Mouse (Mus musculus) kidney, postnatal 0 days (tissue): ENCODE measurements around the gene Padi1. TPM values are rescaled to one million over a fixed set of nuclear protein-coding genes. Genes with fewer than 3 reads are reported as not detected.
A peak's percentile ranks its signal among the peaks of the same experiment; 100 is the strongest.

ENCODE experiments used
- ATAC-seq: fragments of 200-750 bp; cut with Nextera tagmentation; replicated peaks from 2 replicates; pipeline ENCODE4 v1.8.0; 2017; ENCODE audit warnings: low read depth, moderate number of reproducible peaks, moderate TSS enrichment, moderate library complexity; ENCODE audit not compliant: low FRiP score
- DNase-seq: peaks from one replicate; pipeline ENCODE4 v3.0.0-alpha.2; 2016; ENCODE audit warnings: low spot score
- H3K27ac ChIP-seq: fragments of 300-500 bp; sonication (generic); 2 replicates; pipeline ENCODE4 v1.5.1; 2014; ENCODE audit warnings: mild to moderate bottlenecking
- H3K27me3 ChIP-seq: fragments of 300-500 bp; sonication (generic); 2 replicates; pipeline ENCODE4 v1.6.1; 2014; ENCODE audit warnings: low read length, mixed read lengths; ENCODE audit not compliant: insufficient read depth
- H3K36me3 ChIP-seq: fragments of 300-500 bp; sonication (generic); 2 replicates; pipeline ENCODE4 v1.6.1; 2014; ENCODE audit warnings: low read length, mixed read lengths; ENCODE audit not compliant: insufficient read depth
- H3K4me1 ChIP-seq: fragments of 300-500 bp; sonication (generic); replicated peaks from 2 replicates; pipeline ENCODE4 v1.6.1; 2014; ENCODE audit warnings: antibody characterized with exemption, low read length, mixed read lengths; ENCODE audit not compliant: insufficient read depth
- H3K4me2 ChIP-seq: fragments of 300-500 bp; sonication (generic); 2 replicates; pipeline ENCODE4 v1.6.1; 2014; ENCODE audit warnings: mild to moderate bottlenecking, low read length, moderate library complexity, mixed read lengths
- H3K4me3 ChIP-seq: fragments of 300-500 bp; sonication (generic); replicated peaks from 2 replicates; pipeline ENCODE4 v1.5.1; 2014; ENCODE audit warnings: low read depth, low read length
- H3K9ac ChIP-seq: fragments of 300-500 bp; sonication (generic); 2 replicates; pipeline ENCODE4 v1.6.1; 2014; ENCODE audit warnings: low read depth, low read length
- H3K9me3 ChIP-seq: fragments of 300-500 bp; sonication (generic); replicated peaks from 2 replicates; pipeline ENCODE4 v1.6.1; 2016; ENCODE audit warnings: low read length, inconsistent platforms, mixed read lengths
- CTCF ChIP-seq: IDR thresholded peaks from 2 replicates; pipeline ENCODE4 v1.5.1; 2016; ENCODE audit warnings: antibody characterized with exemption, low read depth, mild to moderate bottlenecking, moderate library complexity
- WGBS: fragments of 180-500 bp; shearing (Covaris S2); extraction: QIAGEN DNeasy Blood & Tissue Kit; methylation state at CpG from one replicate; pipeline ENCODE4 v1.1.7; 2014; 5-methylcytosine and 5-hydroxymethylcytosine counted together
- polyA plus RNA-seq: library from polyadenylated mRNA; unstranded; fragments of >200 nt; fragmentation: Nextera tagmentation; extraction: Ambion mirVana; gene quantifications from 2 replicates; pipeline ENCODE4 v1.2.1, GENCODE M21; 2015

The Padi1 gene
- polyA plus RNA-seq, 1 experiment from 2014 or later = 0.28 TPM

DNA sequence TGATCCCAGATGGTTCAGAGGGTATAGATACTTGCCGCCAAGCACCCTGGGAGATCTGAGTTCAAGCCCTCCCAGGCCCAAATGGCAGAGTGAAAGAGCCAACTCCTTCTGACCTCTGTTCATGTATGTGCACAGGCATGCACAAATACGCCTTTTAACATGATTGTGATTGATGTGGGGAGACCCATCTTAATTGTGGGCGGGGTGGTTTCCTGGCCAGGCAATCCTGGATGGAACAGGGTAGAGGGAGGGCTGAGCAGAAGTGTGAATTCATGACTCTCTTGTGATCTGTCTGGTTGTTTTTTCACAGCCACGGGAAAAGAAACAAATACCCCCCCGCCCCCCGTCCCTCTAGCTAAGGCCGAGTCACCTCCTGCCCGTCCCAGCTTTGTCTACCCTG, 12.8 kb downstream of the Padi1 start:
- whole genome bisulfite sequencing = 33% methylated on average over 8 of the region's 8 CpGs
- ATAC-seq (no peak), DNase-seq (no peak)
- H3K4me2 ChIP-seq = no peak overlapping the region
- H3K9ac ChIP-seq = no peak overlapping the region
- no peaks in the 10 kb centered on the region for H3K36me3 ChIP-seq
- H3K27me3 ChIP-seq = no peaks in the 10 kb centered on the region
- H3K4me3 ChIP-seq = no peak overlapping the region
- H3K9me3 ChIP-seq = no peaks in the 10 kb centered on the region
- no peak overlapping the region for H3K27ac ChIP-seq
- TF ChIP-seq CTCF = no peak
- peaks cover 2% of the 10 kb centered on the region; the same call in 1 of the 2 replicates for H3K4me1 ChIP-seq

DNA sequence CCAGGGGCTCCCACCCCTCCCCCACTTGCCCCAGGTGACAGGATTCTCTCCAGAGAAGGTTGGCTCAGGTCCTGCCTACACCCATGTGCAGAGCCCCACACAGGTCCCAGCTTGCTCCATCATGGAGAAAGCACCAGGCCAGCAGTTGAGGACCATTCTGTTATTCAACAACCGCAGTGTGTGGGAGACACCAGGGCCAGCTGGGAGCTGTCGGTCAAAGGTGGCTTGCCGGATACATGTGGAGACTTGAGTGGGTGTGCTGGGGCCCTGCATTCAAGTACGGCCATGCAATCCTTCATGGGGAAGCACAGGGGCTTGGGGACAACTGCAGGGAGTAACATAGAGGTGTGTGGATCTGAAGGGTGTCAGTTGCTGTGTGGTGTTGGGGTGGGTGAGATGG, 13.8 kb downstream of the Padi1 start:
- H3K27ac ChIP-seq = no peak overlapping the region
- no peak overlapping the region for H3K4me2 ChIP-seq
- no peak for TF ChIP-seq CTCF
- H3K27me3 ChIP-seq = no peaks in the 10 kb centered on the region
- peaks cover 2% of the 10 kb centered on the region; the same call in 1 of the 2 replicates for H3K4me1 ChIP-seq
- no peak overlapping the region for H3K4me3 ChIP-seq
- H3K9ac ChIP-seq = no peak overlapping the region
- WGBS = 31% methylated on average over 4 of the region's 4 CpGs
- H3K9me3 ChIP-seq = no peaks in the 10 kb centered on the region
- no peaks in the 10 kb centered on the region for H3K36me3 ChIP-seq
- no peak for ATAC-seq
- no peak for DNase-seq

DNA sequence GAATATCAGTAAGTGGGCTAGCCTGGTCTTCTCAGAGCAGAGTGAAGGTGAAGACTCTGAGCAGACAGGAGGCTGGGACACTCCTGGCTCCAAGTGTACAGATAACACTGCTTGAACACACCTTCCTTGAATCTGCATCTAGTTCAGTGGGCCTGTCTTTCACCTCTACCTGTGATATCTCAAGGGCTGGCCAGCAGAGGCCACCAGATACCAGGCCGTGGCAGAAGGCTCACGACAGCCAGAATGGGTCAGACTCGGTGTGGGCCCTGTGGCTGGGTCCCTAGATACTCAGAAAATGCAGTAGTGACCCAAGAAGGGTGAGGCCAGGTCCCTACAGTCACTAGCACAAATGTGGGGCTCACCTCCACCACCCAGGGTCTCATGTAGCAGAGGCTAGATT, 18.3 kb downstream of the Padi1 start:
- H3K36me3 ChIP-seq = no peaks in the 10 kb centered on the region
- H3K9ac ChIP-seq = no peak overlapping the region
- peak; percentile 54 for TF ChIP-seq CTCF
- WGBS = 44% methylated on average over 3 of the region's 3 CpGs
- H3K27ac ChIP-seq = no peak overlapping the region
- no peak overlapping the region for H3K4me3 ChIP-seq
- DNase-seq (no peak), ATAC-seq (no peak)
- H3K27me3 ChIP-seq = no peaks in the 10 kb centered on the region
- no peaks in the 10 kb centered on the region for H3K9me3 ChIP-seq
- H3K4me1 ChIP-seq = no peaks in the 10 kb centered on the region
- H3K4me2 ChIP-seq = no peak overlapping the region

DNA sequence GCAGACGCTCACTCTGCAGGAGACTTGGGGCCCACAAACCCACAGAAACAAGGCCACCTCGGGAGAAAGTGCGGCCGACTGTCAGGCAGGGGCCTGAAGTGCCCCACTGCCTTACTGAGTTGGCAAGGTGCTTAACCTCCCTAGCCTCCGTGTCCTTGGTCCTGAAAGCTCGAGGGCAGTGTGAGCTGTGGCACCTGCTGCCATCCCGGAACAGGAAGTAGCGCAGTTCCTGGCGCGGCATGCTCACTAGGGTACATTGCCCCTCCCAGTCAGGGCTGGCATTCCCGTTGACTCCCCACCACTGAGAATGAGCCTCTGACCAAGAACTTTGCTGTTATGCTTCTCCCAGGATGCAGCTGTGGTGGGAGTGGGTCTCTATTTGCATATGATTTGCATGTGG, 19.6 kb downstream of the Padi1 start:
- DNase-seq (no peak), ATAC-seq (no peak)
- Histone ChIP-seq H3K27ac (no peak overlapping the region), H3K36me3 (no peaks in the 10 kb centered on the region), H3K9ac (no peak overlapping the region), H3K4me1 (no peaks in the 10 kb centered on the region), H3K27me3 (no peaks in the 10 kb centered on the region), H3K9me3 (no peaks in the 10 kb centered on the region), H3K4me2 (no peak overlapping the region), H3K4me3 (no peak overlapping the region)
- 59% methylated on average over 11 of the region's 11 CpGs for WGBS
- TF ChIP-seq CTCF = no peak

- ATAC-seq (no peak), DNase-seq (no peak)
- Histone ChIP-seq H3K27me3 (no peaks in the 10 kb centered on the region), H3K4me3 (no peak overlapping the region), H3K4me2 (no peak overlapping the region), H3K36me3 (no peaks in the 10 kb centered on the region), H3K9ac (no peak overlapping the region), H3K4me1 (no peaks in the 10 kb centered on the region), H3K27ac (no peak overlapping the region), H3K9me3 (no peaks in the 10 kb centered on the region)
- peak; percentile 59 for TF ChIP-seq CTCF
- 73% methylated on average over 5 of the region's 5 CpGs for WGBS
Observed at GRCm38 (mm10) chr4:140821988-140822387, 23.6 kb downstream of the Padi1 start.

GRCm38 (mm10) chr4:140817413-140817812, 28.2 kb downstream of the Padi1 start:
- no peaks in the 10 kb centered on the region for H3K27me3 ChIP-seq
- H3K27ac ChIP-seq = no peak overlapping the region
- H3K4me3 ChIP-seq = no peak overlapping the region
- no peak for ATAC-seq
- H3K4me1 ChIP-seq = 0 out of 2 replicates have a peak, but pooled peaks cover 7% of the 10 kb centered on the region
- H3K9me3 ChIP-seq = no peaks in the 10 kb centered on the region
- H3K36me3 ChIP-seq = no peaks in the 10 kb centered on the region
- no peak overlapping the region for H3K4me2 ChIP-seq
- DNase-seq = no peak
- peak; percentile 22; the same call in 1 of the 2 replicates for TF ChIP-seq CTCF
- 92% methylated on average over 8 of the region's 8 CpGs for WGBS
- no peak overlapping the region for H3K9ac ChIP-seq
